Mouse (Mus musculus) left cerebral cortex, postnatal 10 days (tissue): Measurements from ENCODE around the gene 4930519G04Rik. TPM values are rescaled to one million over a fixed set of nuclear protein-coding genes. Genes with fewer than 3 reads are reported as not detected.
"Not testable (repeated sequence)": the region's sequence is repeated elsewhere in the genome, so short reads cannot be mapped to it uniquely, and the experiment has no call there.

Source experiments
- DNase-seq, 2 experiments: peaks; one replicate each; pipeline ENCODE4 v3.0.0; 2021 to 2022; ENCODE audit warnings: low spot score in 2 of 2, mixed read lengths in 1 of 2; ENCODE audit errors: extremely low spot score in 1 of 2
- intact Hi-C: fragments of 180-260 bp; cut with DNase I; formaldehyde crosslinking; loops from one replicate; pipeline ENCODE4 v1.15.1; 2025
- total RNA-seq, 2 experiments: library from RNA; stranded (reverse); gene quantifications; 2 replicates each; pipeline ENCODE4 v1.2.3; 2021

Gene 4930519G04Rik
- total RNA-seq, 2 experiments from 2014 or later: not detected

DNA sequence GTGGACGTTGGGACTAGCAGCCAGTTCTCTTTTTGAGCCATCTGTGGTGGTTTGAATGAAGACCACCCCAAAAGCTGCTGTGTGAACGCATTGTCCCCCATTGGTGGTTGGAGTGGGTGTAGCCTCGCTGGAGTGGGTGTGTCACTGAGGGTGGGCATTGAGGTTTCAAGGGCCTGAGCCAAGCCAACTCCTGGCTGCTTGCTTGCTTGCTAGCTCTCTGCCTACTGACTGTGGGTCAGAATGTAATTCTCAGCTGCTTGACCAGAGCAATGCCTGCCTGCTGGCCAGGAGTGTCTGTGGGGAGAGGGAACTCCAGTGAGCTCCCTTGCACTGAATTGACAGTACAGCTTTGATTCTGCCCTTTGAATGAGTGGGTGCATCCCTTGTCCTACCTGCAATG lies 23.7 kb upstream of the 4930519G04Rik start:
- peak in 1 of 2 experiments; percentile 12 for DNase-seq
- intact Hi-C loops: loop anchor here (5.0 kb wide), 1 partner anchor 38 kb away; no protein-coding TSS in a partner anchor

DNA sequence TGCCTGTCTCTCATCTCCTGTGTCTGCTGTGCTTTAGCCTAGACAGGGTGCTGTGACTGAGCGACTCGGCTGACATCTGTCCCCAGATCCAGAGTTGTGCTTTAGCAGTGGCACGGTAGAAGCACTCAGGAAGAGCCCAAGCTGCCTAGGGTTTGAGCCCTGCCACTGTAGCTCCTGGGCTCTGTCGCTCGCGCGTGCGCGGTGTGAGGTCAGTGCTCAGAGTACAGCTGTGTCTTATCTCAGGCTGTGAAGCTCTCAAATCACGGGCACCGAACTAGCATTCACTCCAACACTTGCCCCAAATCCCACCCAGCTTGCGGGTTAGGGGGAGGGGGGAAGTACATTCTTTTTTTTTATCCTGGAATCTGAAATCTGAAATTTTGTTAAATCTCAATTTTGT lies 16.6 kb upstream of the 4930519G04Rik start:
- no peak for DNase-seq
- intact Hi-C loops: loop anchor here (5.0 kb wide), 1 partner anchor 75 kb away; no protein-coding TSS in a partner anchor

DNA sequence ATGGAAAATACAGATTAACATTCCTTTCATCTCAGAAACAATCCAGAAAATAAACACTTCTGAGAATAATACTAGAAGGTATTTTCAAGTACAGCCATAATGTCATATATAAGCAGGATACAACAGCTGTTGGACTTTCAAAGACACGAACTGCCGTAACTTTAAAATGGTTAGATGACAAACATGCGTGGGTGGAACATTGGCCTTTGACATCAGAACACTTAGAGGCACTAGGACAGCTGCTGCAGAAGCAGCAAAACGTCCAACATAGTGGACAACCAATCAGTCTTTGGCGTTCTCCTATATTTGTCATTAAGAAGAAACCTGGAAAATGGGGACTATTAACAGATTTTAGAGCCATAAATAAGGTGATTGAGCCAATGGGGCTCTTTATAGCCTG lies 13.0 kb upstream of the 4930519G04Rik start:
- DNase-seq, intact Hi-C loops: not testable (repeated sequence)

DNA sequence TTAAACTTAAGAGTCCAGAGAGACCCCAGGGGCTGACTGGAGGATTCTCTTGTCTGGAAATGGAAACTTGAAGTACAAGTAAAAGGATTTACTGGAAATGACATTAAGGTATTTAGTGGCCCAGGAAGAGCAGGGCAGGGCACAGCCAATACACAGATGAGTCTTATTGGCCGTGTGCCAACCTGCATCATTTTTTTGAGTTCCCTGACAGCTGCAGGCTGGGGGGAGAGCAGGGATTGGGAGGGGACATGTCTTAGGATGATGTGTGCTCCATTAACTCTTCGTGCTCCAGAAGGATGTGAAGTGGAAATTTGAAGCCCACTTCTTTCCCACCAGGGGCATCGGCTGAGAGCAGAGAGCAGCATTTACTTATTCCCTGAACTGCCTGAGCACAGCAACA lies 11.3 kb upstream of the 4930519G04Rik start:
- intact Hi-C loops: not testable (repeated sequence)

DNA sequence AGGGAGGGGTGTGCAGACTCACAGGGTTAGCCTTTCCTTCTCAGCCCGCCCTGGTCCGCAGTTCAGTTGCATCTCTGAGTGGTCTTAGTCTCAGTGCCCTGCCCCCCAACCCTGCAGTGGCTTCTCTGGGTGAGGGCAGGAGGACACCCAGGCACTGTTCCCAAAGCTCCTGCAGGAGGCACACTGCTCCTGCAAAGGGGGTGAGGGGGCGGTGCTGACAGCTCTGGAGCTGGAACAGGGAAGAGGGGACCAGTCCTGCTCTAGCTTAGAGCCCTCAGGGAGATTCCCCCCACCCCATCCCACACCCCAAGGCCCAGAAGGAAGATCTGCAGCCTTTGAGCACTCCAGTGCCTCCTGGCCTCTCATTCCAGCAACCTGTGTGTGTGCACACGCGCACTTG lies 10.8 kb upstream of the 4930519G04Rik start:
- intact Hi-C loops: no loop called here
- DNase-seq: peak in 1 of 2 experiments; percentile 26

More for the DNA sequence above, 11.3 kb upstream of the 4930519G04Rik start:
- peak in 1 of 2 experiments; percentile 22 for DNase-seq

DNA sequence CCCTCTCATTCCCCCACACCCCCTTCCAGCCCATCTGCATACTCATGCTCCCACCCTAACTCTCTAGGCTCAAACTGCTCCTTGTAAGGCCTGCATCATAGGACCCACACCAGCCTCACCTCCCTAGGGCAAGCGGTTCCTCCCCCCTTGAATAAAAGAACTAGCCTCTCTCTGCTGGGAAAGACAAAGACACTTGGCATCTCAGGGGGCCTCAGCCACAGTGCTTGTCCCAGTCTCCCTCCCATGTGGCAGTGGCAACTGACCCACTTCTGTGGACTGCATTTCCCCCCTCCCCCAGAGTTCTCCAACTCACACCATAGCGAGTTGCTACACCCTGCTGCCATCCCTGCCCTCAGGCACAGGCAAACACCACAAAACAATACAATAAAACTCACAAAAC lies 9.1 kb upstream of the 4930519G04Rik start:
- peak in 1 of 2 experiments; percentile 12 for DNase-seq
- intact Hi-C loops: not testable (repeated sequence)

DNA sequence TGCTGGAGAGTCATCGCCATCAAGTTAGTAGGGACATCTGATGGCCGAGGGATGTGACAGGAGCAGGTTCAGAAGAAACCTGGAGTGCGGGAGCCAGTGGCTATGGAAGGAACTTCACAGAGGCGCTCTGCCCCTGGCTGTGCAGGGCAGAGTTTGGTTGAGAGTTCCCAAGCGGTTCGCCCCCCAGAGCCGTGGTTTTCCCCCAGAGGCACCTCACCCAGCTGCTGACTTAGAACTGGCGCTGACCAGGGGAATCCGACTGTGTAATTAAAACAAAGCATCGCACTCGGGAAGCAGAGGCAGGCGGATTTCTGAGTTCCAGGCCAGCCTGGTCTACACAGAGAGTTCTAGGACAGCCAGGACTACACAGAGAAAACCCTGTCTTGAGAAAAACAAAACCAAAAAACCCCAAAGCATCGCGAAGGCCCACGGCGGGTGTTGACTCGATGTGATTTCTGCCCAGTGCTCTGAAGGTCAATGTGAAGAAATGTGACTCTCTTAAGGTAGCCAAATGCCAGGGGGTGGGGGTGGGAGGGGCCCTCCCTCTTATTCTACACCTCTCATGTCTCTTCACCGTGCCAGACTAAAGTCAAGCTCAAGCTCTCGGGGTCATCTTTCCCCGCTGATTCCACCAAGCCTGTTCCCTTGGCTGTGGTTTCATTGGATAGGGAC lies 1.8 kb upstream of the 4930519G04Rik start:
- intact Hi-C loops: no loop called here
- DNase-seq: no peak

DNA sequence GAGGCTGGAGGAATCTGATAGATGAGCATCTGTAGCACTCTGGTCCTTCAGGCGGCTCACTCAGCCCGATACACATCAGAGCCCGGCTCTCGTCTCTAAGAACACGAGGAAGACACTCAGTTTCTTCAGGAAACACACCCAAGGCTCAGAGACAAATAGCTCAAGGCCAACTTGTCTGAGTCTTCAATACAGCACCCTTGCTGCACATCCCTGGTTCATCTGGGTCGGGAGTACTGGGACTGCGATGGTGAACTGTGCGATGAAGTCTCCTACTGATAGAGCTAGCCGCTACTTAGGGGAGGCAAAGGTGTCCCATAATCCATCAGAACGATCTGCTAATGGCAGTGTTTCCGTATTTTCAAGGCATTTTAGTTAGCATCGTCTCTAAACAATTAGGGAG lies 5.1 kb downstream of the 4930519G04Rik start, which contains the start of gene Gm9936:
TSS of gene Gm9936 (minus strand) at position 101 of the 400 bp plus-strand sequence.
- intact Hi-C loops: no loop called here
- no peak for DNase-seq

DNA sequence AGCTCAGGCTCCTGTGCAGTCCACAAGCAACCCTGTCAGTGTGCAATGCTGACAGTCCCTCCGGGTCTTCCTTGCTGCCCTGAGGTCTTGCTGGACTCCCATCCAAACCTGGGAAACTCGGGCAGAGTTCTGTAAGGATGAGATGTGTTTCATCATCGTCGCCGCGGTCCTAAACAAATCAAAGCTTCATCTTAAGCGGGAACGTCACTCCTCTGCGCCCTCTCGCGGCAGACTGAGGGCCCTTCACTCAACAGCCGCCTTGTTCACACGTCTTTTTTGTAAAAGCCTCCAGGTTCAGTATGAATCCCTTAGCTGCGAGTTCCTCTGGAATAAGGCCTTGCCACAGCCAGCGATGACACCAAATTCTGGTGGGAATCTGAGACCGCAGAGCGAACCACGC lies 5.8 kb downstream of the 4930519G04Rik start:
- intact Hi-C loops: no loop called here
- peak; percentile 69 to 78 for DNase-seq

DNA sequence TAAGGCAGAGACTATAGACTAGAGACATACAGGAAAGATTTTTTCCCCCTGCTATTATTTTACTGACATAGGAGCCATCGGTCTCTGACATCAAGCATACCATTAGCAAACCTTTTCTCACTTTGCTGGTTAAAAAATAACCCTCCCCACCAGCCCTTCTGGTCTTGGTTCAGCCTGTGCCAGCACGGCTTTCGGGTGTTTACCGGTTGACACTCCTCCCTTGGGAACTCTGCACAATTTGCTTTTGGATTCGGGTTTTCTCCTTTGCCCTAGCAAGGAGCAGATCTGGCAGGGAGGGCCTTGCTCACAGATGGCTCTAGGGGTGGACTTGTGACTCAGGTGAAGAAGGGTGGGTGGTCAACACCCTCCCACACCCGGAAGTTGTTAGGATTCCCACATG lies 8.3 kb downstream of the 4930519G04Rik start:
- no peak for DNase-seq
- intact Hi-C loops: no loop called here

DNA sequence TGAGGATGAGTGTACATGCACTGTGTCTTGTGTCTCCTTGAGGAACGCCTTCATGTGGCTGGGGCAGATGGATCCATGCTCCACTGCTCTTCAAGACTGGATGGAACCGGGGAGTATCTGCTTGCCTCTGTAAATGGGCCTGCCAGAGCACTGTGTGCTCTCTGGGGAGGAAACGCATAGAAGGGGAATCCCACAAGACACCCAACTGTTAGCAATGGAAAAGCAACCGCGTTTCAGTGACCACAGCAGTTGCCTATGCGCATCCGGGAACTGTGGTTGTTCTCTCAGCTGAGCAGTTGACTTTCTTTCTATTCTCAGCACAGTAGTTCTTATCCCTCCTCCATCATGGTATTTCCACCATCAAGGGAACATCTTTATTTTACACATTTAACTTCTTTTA lies 11.3 kb downstream of the 4930519G04Rik start:
- intact Hi-C loops: loop anchor here (5.0 kb wide), 1 partner anchor 38 kb away; no protein-coding TSS in a partner anchor
- DNase-seq: no peak

DNA sequence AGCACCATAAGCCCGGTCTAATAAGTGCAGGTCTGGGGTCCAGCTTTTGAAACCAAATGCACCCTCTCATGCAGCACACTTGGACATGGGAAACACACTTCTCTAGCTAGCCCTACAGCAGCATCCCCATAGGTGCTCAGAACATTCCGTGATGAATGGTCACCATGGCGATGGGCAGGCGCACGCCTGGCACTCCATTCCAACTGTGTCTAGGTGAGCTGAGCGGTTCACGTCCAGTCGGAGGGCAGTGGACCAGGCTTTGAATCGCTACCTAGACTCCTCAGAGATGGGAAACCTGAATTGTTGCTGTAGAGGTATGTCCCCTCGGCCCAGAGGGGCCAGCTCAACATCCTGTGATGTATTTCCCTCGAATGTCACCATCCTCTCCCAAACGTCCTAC lies 11.8 kb downstream of the 4930519G04Rik start:
- no peak for DNase-seq
- intact Hi-C loops: loop anchor here (5.0 kb wide), 1 partner anchor 38 kb away; no protein-coding TSS in a partner anchor

DNA sequence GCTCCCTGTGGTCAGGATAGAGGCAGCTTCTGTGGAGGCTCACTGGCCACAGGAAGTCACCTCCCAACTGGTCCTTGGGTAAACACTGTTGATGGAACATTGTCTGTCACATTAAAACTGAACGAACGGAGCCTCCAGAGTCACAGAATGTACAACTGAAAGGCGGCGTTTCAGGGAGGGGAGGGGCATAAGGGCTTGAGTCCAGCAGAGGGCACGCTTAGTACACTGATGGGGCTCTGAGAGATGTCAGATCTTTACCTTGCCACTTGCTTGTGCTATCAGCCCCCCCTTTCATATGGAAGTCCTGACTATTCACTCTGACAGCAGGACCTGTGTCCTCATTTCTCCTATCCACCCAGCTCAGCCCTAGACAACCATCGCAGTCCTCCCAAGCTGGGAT lies 22.4 kb downstream of the 4930519G04Rik start:
- DNase-seq: no peak
- intact Hi-C loops: no loop called here

DNA sequence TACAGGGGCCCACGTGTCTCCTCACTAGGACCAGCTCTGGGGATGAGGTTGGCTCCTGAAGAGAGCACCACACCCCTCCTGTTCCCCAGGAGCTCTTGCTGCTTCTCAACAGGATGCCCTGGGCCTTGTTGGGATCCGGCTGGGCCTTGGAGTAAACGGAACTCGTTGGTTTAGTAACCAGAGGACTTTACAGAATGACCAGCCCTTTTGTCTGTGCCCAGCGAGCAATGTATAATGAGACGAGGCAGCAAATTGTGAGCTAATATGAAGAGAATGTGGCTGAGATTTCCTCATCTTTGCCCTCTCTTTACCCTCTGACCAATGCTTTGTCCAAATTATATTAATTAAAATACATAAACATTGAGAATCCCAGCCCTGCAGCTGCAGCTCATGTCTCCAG lies 22.9 kb downstream of the 4930519G04Rik start:
- DNase-seq: no peak
- intact Hi-C loops: no loop called here

DNA sequence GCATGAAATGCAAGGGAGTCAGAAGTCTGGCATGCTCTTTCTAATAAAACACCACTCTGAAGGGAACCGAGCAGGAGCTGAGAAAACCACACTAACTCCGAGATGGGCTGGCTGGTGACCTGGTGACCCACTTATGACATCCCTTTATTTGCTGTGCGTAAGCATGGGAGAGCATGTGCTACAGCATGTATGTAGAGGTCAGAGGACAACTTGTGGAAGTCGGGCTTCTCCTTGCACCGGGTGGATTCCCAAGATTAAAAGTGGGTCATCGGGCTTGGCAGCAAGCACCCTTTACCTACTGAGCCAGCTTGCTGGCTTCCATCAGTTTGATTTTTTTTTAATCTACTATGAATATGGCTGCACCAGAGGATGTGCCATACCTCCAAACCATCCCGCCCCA lies 24.0 kb downstream of the 4930519G04Rik start:
- DNase-seq: no peak
- intact Hi-C loops: no loop called here

DNA sequence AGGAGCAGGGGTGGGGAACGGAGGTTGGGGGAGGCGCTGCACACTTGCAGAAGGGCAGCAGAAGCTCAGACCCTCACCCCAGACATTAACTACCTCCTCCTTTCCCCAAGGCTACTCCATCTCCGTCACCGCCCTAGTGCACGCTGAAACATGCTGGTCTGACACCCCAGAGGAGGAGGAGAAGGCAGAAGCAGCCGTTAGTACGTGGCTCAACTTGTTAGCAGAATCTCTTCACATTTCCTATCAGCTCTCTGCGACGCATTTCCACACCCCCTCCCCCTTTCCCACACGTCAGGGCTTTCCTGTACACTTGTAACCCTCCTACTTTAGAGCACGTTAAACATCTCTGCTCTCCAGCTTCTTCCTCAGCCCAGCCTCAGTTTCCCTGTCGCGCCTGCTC lies 25.9 kb downstream of the 4930519G04Rik start:
- DNase-seq: no peak
- intact Hi-C loops: no loop called here

DNA sequence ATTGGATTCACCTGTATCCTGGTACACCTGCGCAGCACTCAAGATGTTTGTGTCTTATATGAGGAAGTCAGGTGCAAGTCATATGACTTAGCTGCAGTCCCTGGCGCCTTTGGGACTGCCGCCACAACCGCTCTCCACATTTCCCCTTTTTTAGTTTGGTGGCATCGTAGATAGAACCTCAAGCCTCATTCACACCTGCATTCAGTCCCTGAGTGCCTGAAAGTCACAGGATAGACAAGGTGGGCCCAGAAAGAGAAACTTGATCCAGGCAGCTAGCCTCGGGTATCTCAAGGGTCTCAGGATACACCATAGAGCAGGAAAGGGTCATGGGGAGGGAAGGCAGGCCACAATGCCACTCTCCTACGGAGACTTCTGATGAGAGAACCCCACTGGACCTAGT lies 28.9 kb downstream of the 4930519G04Rik start:
- intact Hi-C loops, DNase-seq: not testable (repeated sequence)

DNA sequence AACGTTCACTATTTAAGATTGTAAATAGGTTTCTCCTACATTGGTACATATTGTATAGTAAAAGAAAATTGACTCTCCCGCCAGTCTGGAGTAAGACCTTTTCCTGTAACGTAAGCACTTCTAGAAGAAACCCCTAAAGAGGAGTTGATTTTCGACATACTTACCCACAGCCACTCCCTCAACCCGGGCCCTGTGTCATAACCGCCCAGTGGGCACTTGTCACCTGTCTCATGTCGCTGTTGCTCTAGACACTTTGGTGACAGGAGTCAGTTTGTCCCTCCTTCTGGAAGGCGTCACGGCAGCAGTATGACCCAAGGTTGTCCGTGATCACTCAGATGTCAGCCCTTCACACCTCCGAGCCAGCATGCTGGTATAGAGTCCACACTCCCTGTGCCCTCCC lies 29.6 kb downstream of the 4930519G04Rik start:
- intact Hi-C loops: no loop called here
- no peak for DNase-seq

DNA sequence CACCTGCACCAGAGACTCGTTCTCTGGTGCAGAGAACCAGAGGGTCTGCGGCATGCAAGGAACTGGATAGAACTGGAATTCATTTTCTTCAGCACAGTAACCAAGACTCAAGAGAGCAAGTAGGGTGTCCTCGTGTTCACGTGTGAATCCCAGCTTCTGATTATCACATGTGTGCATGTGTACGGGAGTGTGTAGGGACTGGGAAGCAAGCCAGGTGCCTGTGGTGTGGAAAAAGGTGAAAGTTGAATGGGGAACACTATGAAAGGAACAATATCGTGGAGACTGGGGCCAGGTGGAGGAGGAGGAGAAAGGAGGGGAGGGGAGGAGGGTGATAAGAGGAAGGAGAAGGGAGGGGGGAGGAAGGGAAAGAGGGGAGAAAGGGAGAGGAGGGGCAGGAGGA lies 33.3 kb downstream of the 4930519G04Rik start:
- no peak for DNase-seq
- intact Hi-C loops: no loop called here

DNA sequence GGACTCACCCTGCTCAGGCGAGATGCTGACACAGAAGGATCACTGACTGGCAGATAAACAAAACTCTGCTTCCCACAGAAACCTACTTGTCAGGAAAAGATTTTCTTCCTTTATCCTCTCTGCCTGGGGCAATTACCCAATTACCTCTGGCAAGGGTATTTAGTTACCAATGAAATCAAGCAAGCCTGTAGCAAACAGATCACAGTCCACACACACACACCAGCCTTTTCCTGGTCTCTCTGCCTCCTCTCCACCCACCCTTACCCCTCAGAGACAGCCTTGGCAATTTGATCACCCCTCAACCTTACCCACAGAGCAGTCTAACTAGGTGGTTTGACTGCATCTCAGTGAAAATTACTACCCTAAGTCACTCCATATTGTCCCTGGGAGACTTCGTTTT lies 35.5 kb downstream of the 4930519G04Rik start:
- intact Hi-C loops: no loop called here
- DNase-seq: no peak

DNA sequence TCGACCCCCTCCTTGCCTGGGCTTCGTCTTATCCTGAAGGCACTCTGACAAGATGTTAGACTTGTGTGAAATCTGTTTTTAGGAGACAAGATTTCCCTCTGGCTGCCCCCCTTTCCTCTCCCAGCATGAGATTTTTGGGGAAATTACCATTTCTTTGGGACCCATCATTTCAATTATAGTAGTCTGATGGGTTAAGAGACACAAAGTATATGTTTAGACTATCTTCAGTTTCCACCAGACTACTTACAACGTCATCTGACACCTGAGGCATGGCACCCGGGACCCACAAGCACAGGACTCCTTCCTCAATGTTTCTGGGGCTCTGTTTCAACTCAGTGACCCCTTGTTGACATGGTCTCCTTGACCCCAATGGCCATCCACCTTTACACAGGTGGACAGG lies 42.1 kb downstream of the 4930519G04Rik start:
- intact Hi-C loops: no loop called here

More for the DNA sequence above, 42.1 kb downstream of the 4930519G04Rik start:
- no peak for DNase-seq
